Mouse (Mus musculus) testis, adult 2 months (tissue): ENCODE results near the gene Slc2a3. TPM values are rescaled to one million over a fixed set of nuclear protein-coding genes. Genes with fewer than 3 reads are reported as not detected.

ENCODE experiments used
- H3K27ac ChIP-seq: fragments of 200-500 bp; 2 replicates; pipeline ENCODE4 v1.5.1; 2012; ENCODE audit warnings: low read depth, low read length; ENCODE audit not compliant: control insufficient read depth, insufficient read depth
- H3K27me3 ChIP-seq: fragments of 200-500 bp; 2 replicates; pipeline ENCODE4 v1.6.1; 2012; ENCODE audit warnings: mild to moderate bottlenecking, low read length, moderate library complexity; ENCODE audit not compliant: control insufficient read depth, insufficient read depth
- H3K36me3 ChIP-seq: fragments of 200-500 bp; 2 replicates; pipeline ENCODE4 v1.6.1; 2012; ENCODE audit warnings: mild to moderate bottlenecking, low read length; ENCODE audit not compliant: control insufficient read depth, insufficient read depth
- H3K4me1 ChIP-seq: fragments of 200-500 bp; 2 replicates; pipeline ENCODE4 v1.6.1; 2012; ENCODE audit warnings: low read length; ENCODE audit not compliant: control insufficient read depth, insufficient read depth
- H3K4me3 ChIP-seq: fragments of 200-500 bp; 2 replicates; pipeline ENCODE4 v1.5.1; 2012; ENCODE audit warnings: low read depth, mild to moderate bottlenecking, low read length, moderate library complexity, mixed read lengths; ENCODE audit not compliant: control insufficient read depth
- CTCF ChIP-seq: fragments of 200-500 bp; IDR thresholded peaks from 2 replicates; pipeline ENCODE4 v1.5.1; 2012; ENCODE audit warnings: low read depth, mild to moderate bottlenecking, inconsistent platforms, low read length, moderate library complexity; ENCODE audit not compliant: control insufficient read depth, insufficient read depth, insufficient replicate concordance
- POLR2A ChIP-seq: fragments of 200-500 bp; IDR thresholded peaks from 2 replicates; pipeline ENCODE4 v1.6.1; 2012; ENCODE audit warnings: low read depth, mild to moderate bottlenecking, inconsistent platforms, low read length, moderate library complexity; ENCODE audit not compliant: control insufficient read depth
- polyA plus RNA-seq: library from polyadenylated mRNA; depleted of rRNA; stranded (reverse); fragments of >200 nt; gene quantifications from 2 replicates; pipeline ENCODE4 v1.2.3, GENCODE M21; 2012

Slc2a3 gene
- polyA plus RNA-seq, 1 experiment = 947 TPM

DNA sequence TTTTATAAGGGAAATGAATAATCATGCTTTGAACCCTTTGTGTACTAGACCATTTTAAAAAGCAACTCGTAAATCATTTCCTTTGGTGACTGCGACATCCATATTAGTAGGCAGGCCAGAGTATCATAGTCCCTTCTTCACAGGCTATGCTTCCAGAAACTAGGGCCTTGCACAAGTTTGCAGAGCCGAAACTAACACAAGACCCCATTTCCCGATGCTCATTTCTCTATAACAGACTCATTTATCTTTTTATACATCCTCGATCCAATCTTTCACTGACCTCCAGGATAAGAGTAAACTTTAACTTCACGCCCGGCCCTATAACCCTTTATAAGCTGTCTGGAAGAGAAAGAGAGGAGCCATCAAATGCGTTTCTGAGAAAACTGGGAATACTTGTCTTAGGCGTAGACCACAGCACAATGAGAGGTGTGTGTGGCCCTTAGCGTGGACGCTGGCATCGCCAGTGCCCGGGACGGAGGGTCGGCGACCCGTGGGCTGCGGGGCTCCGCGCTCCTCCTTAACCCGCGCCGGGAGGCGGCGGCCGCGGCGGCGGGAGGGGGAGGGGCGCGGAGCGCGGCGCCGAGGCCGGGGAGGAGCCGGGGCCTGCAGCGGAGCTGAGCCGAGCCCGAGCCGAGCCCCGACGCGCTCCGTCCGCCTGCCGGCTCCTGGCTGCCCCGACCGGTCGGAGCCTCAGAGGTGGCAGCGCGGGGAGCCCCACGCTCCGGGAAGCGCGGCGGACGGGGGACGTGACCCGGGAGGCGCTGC, 18.0 kb upstream of the Slc2a3 start, which contains the start of gene Foxj2:
Foxj2 (plus strand) TSS at position 609 of the 765 bp plus-strand sequence.
- no peaks in the 10 kb centered on the region; the same call in 1 of the 2 replicates for H3K27me3 ChIP-seq
- TF ChIP-seq POLR2A (no peak), CTCF (no peak)
- peaks cover 6% of the 10 kb centered on the region for H3K4me1 ChIP-seq
- peak within 1 kb of the TSS; percentile 61 for H3K27ac ChIP-seq
- no peaks in the 10 kb centered on the region for H3K36me3 ChIP-seq
- peak within 1 kb of the TSS; percentile 80 for H3K4me3 ChIP-seq

GRCm38 (mm10) chr6:122813640-122814039, 12.2 kb upstream of the Slc2a3 start:
- Histone ChIP-seq H3K27me3 (no peaks in the 10 kb centered on the region), H3K4me3 (no peak overlapping the region), H3K4me1 (peaks cover 6% of the 10 kb centered on the region), H3K36me3 (no peaks in the 10 kb centered on the region), H3K27ac (no peak overlapping the region)
- TF ChIP-seq POLR2A = no peak
- TF ChIP-seq CTCF = no peak

GRCm38 (mm10) chr6:122812716-122813115, 11.3 kb upstream of the Slc2a3 start:
- no peak for TF ChIP-seq CTCF
- no peak for TF ChIP-seq POLR2A
- Histone ChIP-seq H3K27me3 (no peaks in the 10 kb centered on the region), H3K4me1 (peaks cover 6% of the 10 kb centered on the region), H3K27ac (no peak overlapping the region), H3K36me3 (no peaks in the 10 kb centered on the region), H3K4me3 (no peak overlapping the region)

DNA sequence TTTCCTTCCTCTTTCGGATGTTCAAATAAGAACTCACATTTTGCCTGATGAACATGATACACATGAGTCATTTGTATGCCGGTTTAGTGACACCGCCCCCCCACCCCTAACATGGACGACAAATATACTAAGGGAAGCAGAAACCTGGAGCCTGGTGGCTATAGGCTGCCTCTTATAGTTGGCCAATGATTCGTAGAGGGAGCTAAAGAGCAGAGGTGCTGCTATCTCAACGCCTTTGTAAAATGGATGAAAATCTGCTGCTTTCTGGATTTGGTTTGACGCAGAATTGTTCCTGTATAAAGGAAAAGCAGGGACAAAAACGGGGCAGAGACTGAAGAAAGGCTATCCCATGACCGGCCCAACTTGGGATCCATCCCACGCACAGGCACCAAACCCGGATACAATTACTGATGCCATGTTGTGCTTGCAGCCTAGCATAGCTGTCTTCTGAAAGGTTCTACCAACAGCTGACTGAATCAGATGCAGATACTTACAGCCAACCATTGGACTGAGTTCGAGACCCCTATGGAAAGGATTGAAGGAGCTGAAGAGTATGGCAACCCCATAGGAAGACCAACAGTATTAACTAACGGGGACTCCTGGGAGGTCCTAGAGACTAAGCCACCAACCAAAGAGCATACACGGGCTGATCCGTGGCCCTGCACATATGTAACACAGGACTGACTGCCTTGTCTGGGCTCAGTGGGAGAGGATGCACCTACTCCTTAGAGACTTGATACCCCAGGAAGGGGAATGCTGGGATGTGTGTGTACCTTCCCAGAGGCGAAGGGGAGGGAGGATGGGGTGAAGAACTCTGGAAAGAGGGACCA, 10.5 kb upstream of the Slc2a3 start:
- no peak for TF ChIP-seq POLR2A
- TF ChIP-seq CTCF = no peak

GRCm38 (mm10) chr6:122811280-122811652, 9.8 kb upstream of the Slc2a3 start:
- Histone ChIP-seq H3K27me3 (no peaks in the 10 kb centered on the region), H3K4me1 (peaks cover 6% of the 10 kb centered on the region), H3K4me3 (peak overlapping the region; percentile 84), H3K27ac (peak overlapping the region; percentile 89), H3K36me3 (no peaks in the 10 kb centered on the region)
- peak; percentile 25 for TF ChIP-seq POLR2A
- TF ChIP-seq CTCF = no peak

More for the DNA sequence above, 10.5 kb upstream of the Slc2a3 start:
- H3K27ac ChIP-seq = peak overlapping the region; percentile 63
- no peaks in the 10 kb centered on the region for H3K36me3 ChIP-seq
- H3K4me3 ChIP-seq = no peak overlapping the region; the same call in 1 of the 2 replicates
- peaks cover 6% of the 10 kb centered on the region for H3K4me1 ChIP-seq
- H3K27me3 ChIP-seq = no peaks in the 10 kb centered on the region

DNA sequence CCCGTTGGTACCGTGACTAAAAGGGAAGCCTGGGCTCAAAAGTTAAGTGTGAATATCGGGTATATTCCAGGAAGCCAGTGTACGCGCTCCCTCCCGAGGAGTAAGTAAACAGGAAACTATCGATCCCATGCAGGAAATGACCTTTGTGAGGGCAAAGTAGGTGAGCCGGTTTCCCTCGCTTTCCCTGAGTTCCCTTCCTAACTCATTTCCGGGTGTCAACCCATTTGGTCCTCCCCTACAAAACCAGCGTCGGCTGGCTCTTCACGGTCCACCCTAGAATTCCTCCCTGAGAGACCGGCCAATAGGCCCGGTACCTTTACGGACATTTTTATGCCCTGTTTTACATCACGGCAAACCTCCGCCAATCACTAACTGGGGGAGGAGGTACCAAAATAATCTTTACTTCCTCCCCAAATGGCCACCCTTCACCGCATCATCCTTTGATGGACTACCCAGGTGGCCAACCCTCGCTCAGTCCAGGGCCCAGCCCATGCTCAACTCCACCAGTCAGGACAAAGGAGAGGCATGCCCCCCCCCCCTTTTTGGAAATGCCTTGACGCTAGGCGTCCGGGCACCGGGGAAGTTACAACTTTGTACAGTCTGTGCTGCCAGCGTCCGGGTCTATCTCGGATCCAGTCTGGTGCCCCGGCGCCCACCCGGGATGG, 9.3 kb upstream of the Slc2a3 start:
- TF ChIP-seq CTCF = no peak
- peak; percentile 37; the same call in 1 of the 2 replicates for TF ChIP-seq POLR2A
- peak overlapping the region; percentile 84 for H3K4me3 ChIP-seq
- H3K4me1 ChIP-seq = peaks cover 6% of the 10 kb centered on the region
- H3K27me3 ChIP-seq = no peaks in the 10 kb centered on the region
- no peaks in the 10 kb centered on the region for H3K36me3 ChIP-seq
- H3K27ac ChIP-seq = peak overlapping the region; percentile 89

GRCm38 (mm10) chr6:122810022-122810614, 8.7 kb upstream of the Slc2a3 start:
- no peaks in the 10 kb centered on the region for H3K36me3 ChIP-seq
- TF ChIP-seq CTCF (no peak), POLR2A (no peak)
- H3K4me3 ChIP-seq = peak overlapping the region; percentile 84
- H3K27me3 ChIP-seq = no peaks in the 10 kb centered on the region
- H3K27ac ChIP-seq = peak overlapping the region; percentile 89
- peaks cover 6% of the 10 kb centered on the region for H3K4me1 ChIP-seq
